In genomic region chr4:114367005-114367404, GRCm38 (mm10) we compare ENCODE assay signal across 23 mouse cellular contexts.
"Had no signal": no experiment of that assay in that cellular context is flagged by ENCODE, and none has a peak within 500 bp of the region (broad histone marks: within the 10 kb centered on the region; RNA-seq: fewer than 3 reads in every experiment).

No protein-coding gene starts in this region.

- H3K4me2 ChIP-seq: heart, embryonic 12.5 days; hindbrain, embryonic 13.5 days; hindbrain, embryonic 15.5 days; kidney, embryonic 15.5 days; limb, embryonic 13.5 days; limb, embryonic 15.5 days; liver, embryonic 12.5 days had no signal

- H3K27ac ChIP-seq: heart, embryonic 10.5 days; hindbrain, embryonic 13.5 days; hindbrain, embryonic 15.5 days; hindbrain, postnatal 0 days; kidney, embryonic 15.5 days; kidney, postnatal 0 days; limb, embryonic 13.5 days; limb, embryonic 15.5 days; liver, embryonic 12.5 days had no signal

- DNase-seq: gastrocnemius, postnatal 14 days; gastrocnemius, postnatal 36 days; heart, adult 18-20 months; heart, postnatal 14 days; heart, postnatal 36 days; kidney, adult 11 months; kidney, adult 2 months; kidney, adult 9 months; kidney, postnatal 14 days; kidney, postnatal 36 days; layer of hippocampus, adult 9-11 months; layer of hippocampus, postnatal 36 days; left cerebral cortex, postnatal 4 days had no signal

- H3K9ac ChIP-seq: heart, embryonic 12.5 days; hindbrain, embryonic 13.5 days; hindbrain, embryonic 15.5 days; kidney, embryonic 15.5 days; limb, embryonic 13.5 days; limb, embryonic 15.5 days; liver, embryonic 12.5 days had no signal

- H3K36me3 ChIP-seq: heart, embryonic 10.5 days; heart, embryonic 12.5 days; hindbrain, embryonic 13.5 days; hindbrain, embryonic 15.5 days; kidney, embryonic 15.5 days; limb, embryonic 13.5 days; limb, embryonic 15.5 days; liver, embryonic 12.5 days had no signal

- H3K4me1 ChIP-seq: hindbrain, embryonic 13.5 days; hindbrain, embryonic 15.5 days; liver, embryonic 12.5 days had no signal

- ATAC-seq: hindbrain, postnatal 0 days; liver, embryonic 12.5 days had no signal

- H3K9me3 ChIP-seq: heart, embryonic 10.5 days; heart, embryonic 12.5 days; hindbrain, embryonic 13.5 days; hindbrain, embryonic 15.5 days; kidney, embryonic 15.5 days; limb, embryonic 13.5 days; limb, embryonic 15.5 days; liver, embryonic 12.5 days had no signal

- H3K27me3 ChIP-seq: hindbrain, embryonic 15.5 days; kidney, embryonic 15.5 days; liver, embryonic 12.5 days had no signal

- H3K4me3 ChIP-seq: heart, embryonic 10.5 days; heart, embryonic 12.5 days; hindbrain, embryonic 13.5 days; hindbrain, embryonic 15.5 days; kidney, embryonic 15.5 days; limb, embryonic 13.5 days; limb, embryonic 15.5 days; liver, embryonic 12.5 days had no signal
